Mouse (Mus musculus) frontal cortex, postnatal 25 days (tissue): ENCODE measurements around the gene Abca9.

Source experiments
- DNase-seq, 2 experiments: peaks; one replicate each; pipeline ENCODE4 v3.0.0; 2022; ENCODE audit warnings: low spot score in 2 of 2

Abca9 gene

GRCm38 (mm10) chr11:110061032-110061431 is 107.0 kb downstream of the Abca9 start:
- DNase-seq, result no peak

- DNase-seq, result no peak
These were observed 107.9 kb downstream of the Abca9 start for GRCm38 (mm10) chr11:110060127-110060526.

GRCm38 (mm10) chr11:110053681-110054080 is 114.3 kb downstream of the Abca9 start:
- DNase-seq, result no peak
